Comparison of ENCODE assay signal across 26 mouse cellular contexts in genomic region chr9:82997765-82998500, GRCm38 (mm10). TPM values are rescaled to one million over a fixed set of nuclear protein-coding genes. Genes with fewer than 3 reads are reported as not detected.
DNase-seq lines count a peak whose midpoint lies in the region; ATAC-seq and TF ChIP-seq lines count a peak whose summit lies in the region.
"Had no signal": no experiment of that assay in that cellular context is flagged by ENCODE, and none has a peak within 500 bp of the region (broad histone marks: within the 10 kb centered on the region; RNA-seq: fewer than 3 reads in every experiment).

No protein-coding gene starts in this region.

- H3K36me3 ChIP-seq in forebrain, embryonic 14.5 days (ENCODE audit: control insufficient read depth, insufficient read depth, low read length): no peaks in the 10 kb centered on the region
- no peaks in the 10 kb centered on the region for H3K36me3 ChIP-seq in forebrain, embryonic 13.5 days (ENCODE audit: poor library complexity, severe bottlenecking)
- H3K36me3 ChIP-seq in limb, embryonic 14.5 days (ENCODE audit: control insufficient read depth, insufficient read depth, low read length): no peaks in the 10 kb centered on the region
- H3K36me3 ChIP-seq in limb, embryonic 10.5 days: no peaks in the 10 kb centered on the region
- H3K36me3 ChIP-seq: heart, embryonic 12.5 days; hindbrain, embryonic 13.5 days; limb, embryonic 13.5 days; liver, embryonic 13.5 days; neural tube, embryonic 13.5 days had no signal

- no peak for TF ChIP-seq POLR2A in limb, embryonic 14.5 days (IDR thresholded peaks at IDR 0.05; ENCODE audit: borderline replicate concordance, extremely low read depth, insufficient read depth, insufficient read length)
- TF ChIP-seq POLR2A in embryonic fibroblast, embryonic 13.5 days (IDR thresholded peaks at IDR 0.05; ENCODE audit: low read depth, low read length): no peak

- H3K27ac ChIP-seq in forebrain, embryonic 14.5 days (ENCODE audit: low read depth, low read length): no peak overlapping the region
- no peak overlapping the region for H3K27ac ChIP-seq in forebrain, embryonic 13.5 days
- no peak overlapping the region for H3K27ac ChIP-seq in limb, embryonic 14.5 days (replicated peaks; ENCODE audit: low read depth, low read length)
- no peak overlapping the region for H3K27ac ChIP-seq in limb, embryonic 10.5 days
- H3K27ac ChIP-seq in embryonic fibroblast, embryonic 13.5 days (ENCODE audit: insufficient read depth, low read length): peak overlapping the region; percentile 43; the same call in 1 of the 2 replicates
- H3K27ac ChIP-seq: heart, adult 2 months; hindbrain, embryonic 13.5 days; left cerebral cortex, adult 2 months; limb, embryonic 13.5 days; liver, embryonic 13.5 days; neural tube, embryonic 13.5 days had no signal

- ATAC-seq in forebrain, embryonic 14.5 days: no peak
- no peak for ATAC-seq in forebrain, embryonic 13.5 days
- no peak for ATAC-seq in limb, embryonic 14.5 days (ENCODE audit: low FRiP score, low read depth)
- ATAC-seq: forebrain, embryonic 16.5 days; inflammation-experienced regulatory T-cells, adult 6 months had no signal

- peak; percentile 41 for DNase-seq in forebrain, embryonic 14.5 days (ENCODE audit: low spot score)
- peak; percentile 13 for DNase-seq in limb, embryonic 14.5 days (ENCODE audit: low spot score)
- DNase-seq in limb, embryonic 10.5 days (ENCODE audit: low spot score): no peak
- DNase-seq in 3T3-L1 (ENCODE audit: low read depth, low spot score): peak; percentile 58
- DNase-seq in gastrocnemius, adult 18-20 months (ENCODE audit: low spot score): no peak
- DNase-seq in adrenal gland, postnatal 25 days: no peak
- DNase-seq: adrenal gland, adult 2 months; cerebellum, adult 2 months; cerebellum, postnatal 14 days; heart, adult 2 months; heart, postnatal 4 days; kidney, adult 8-10 months; kidney, postnatal 14 days; liver, embryonic 13.5 days; lung, adult 2 months; lung, postnatal 14 days; thymus, postnatal 14 days had no signal

- WGBS in forebrain, embryonic 14.5 days: 91% methylated on average over 2 of the region's 2 CpGs
- 91% methylated on average over 2 of the region's 2 CpGs for WGBS in forebrain, embryonic 13.5 days
- 76% methylated on average over 2 of the region's 2 CpGs for WGBS in limb, embryonic 14.5 days
- WGBS in limb, embryonic 10.5 days: 95% methylated on average over 2 of the region's 2 CpGs

- no peaks in the 10 kb centered on the region for H3K4me1 ChIP-seq in forebrain, embryonic 14.5 days (ENCODE audit: control insufficient read depth, insufficient read depth, low read length)
- H3K4me1 ChIP-seq in forebrain, embryonic 13.5 days: no peaks in the 10 kb centered on the region
- no peaks in the 10 kb centered on the region for H3K4me1 ChIP-seq in limb, embryonic 14.5 days (ENCODE audit: control insufficient read depth, insufficient read depth, low read length)
- H3K4me1 ChIP-seq in limb, embryonic 10.5 days: no peaks in the 10 kb centered on the region
- H3K4me1 ChIP-seq in embryonic fibroblast, embryonic 13.5 days (ENCODE audit: control insufficient read depth, insufficient read depth, low read length): peaks cover 3% of the 10 kb centered on the region; the same call in 1 of the 2 replicates
- H3K4me1 ChIP-seq: hindbrain, embryonic 13.5 days; limb, embryonic 13.5 days; liver, embryonic 13.5 days; neural tube, embryonic 13.5 days had no signal

- H3K27me3 ChIP-seq in forebrain, embryonic 14.5 days (replicated peaks; ENCODE audit: control insufficient read depth, insufficient read depth, low read length): no peaks in the 10 kb centered on the region
- no peaks in the 10 kb centered on the region for H3K27me3 ChIP-seq in forebrain, embryonic 13.5 days
- H3K27me3 ChIP-seq in limb, embryonic 14.5 days (ENCODE audit: control insufficient read depth, insufficient read depth, low read length): no peaks in the 10 kb centered on the region
- H3K27me3 ChIP-seq in limb, embryonic 10.5 days (ENCODE audit: low read depth, poor library complexity, severe bottlenecking): no peaks in the 10 kb centered on the region
- H3K27me3 ChIP-seq: heart, embryonic 12.5 days; hindbrain, embryonic 13.5 days; limb, embryonic 13.5 days; liver, embryonic 13.5 days; neural tube, embryonic 13.5 days had no signal

- no peak overlapping the region for H3K9ac ChIP-seq in forebrain, embryonic 14.5 days (ENCODE audit: low read length)
- H3K9ac ChIP-seq in forebrain, embryonic 13.5 days: no peak overlapping the region
- H3K9ac ChIP-seq in limb, embryonic 14.5 days (ENCODE audit: low read depth, low read length, severe bottlenecking): no peak overlapping the region
- H3K9ac ChIP-seq: heart, embryonic 12.5 days; hindbrain, embryonic 13.5 days; limb, embryonic 13.5 days; liver, embryonic 13.5 days; neural tube, embryonic 13.5 days had no signal

- H3K4me3 ChIP-seq in forebrain, embryonic 14.5 days (ENCODE audit: low read depth, low read length): no peak overlapping the region
- H3K4me3 ChIP-seq in forebrain, embryonic 13.5 days: no peak overlapping the region
- H3K4me3 ChIP-seq in limb, embryonic 14.5 days (replicated peaks; ENCODE audit: low read length): no peak overlapping the region
- no peak overlapping the region for H3K4me3 ChIP-seq in limb, embryonic 10.5 days
- no peak overlapping the region for H3K4me3 ChIP-seq in embryonic fibroblast, embryonic 13.5 days (ENCODE audit: insufficient read depth, low read length)
- H3K4me3 ChIP-seq: heart, adult 2 months; heart, embryonic 12.5 days; hindbrain, embryonic 13.5 days; left cerebral cortex, adult 2 months; limb, embryonic 13.5 days; liver, embryonic 13.5 days; neural tube, embryonic 13.5 days had no signal

- TF ChIP-seq CTCF in embryonic fibroblast, embryonic 13.5 days (IDR thresholded peaks at IDR 0.05; ENCODE audit: borderline replicate concordance, insufficient read depth, low read length): no peak

- H3K4me2 ChIP-seq in forebrain, embryonic 14.5 days (ENCODE audit: low read length): no peak overlapping the region
- no peak overlapping the region for H3K4me2 ChIP-seq in forebrain, embryonic 13.5 days
- no peak overlapping the region for H3K4me2 ChIP-seq in limb, embryonic 14.5 days (replicated peaks; ENCODE audit: low read depth, low read length, severe bottlenecking)
- H3K4me2 ChIP-seq: heart, embryonic 12.5 days; hindbrain, embryonic 13.5 days; limb, embryonic 13.5 days; liver, embryonic 13.5 days; neural tube, embryonic 13.5 days had no signal

- H3K9me3 ChIP-seq in forebrain, embryonic 14.5 days (replicated peaks; ENCODE audit: control insufficient read depth, low read length): no peaks in the 10 kb centered on the region
- no peaks in the 10 kb centered on the region for H3K9me3 ChIP-seq in forebrain, embryonic 13.5 days (replicated peaks)
- H3K9me3 ChIP-seq in limb, embryonic 14.5 days (ENCODE audit: control insufficient read depth, low read length): no peaks in the 10 kb centered on the region
- no peaks in the 10 kb centered on the region for H3K9me3 ChIP-seq in limb, embryonic 10.5 days (replicated peaks)
- H3K9me3 ChIP-seq: heart, embryonic 12.5 days; hindbrain, embryonic 13.5 days; limb, embryonic 13.5 days; liver, embryonic 13.5 days; neural tube, embryonic 13.5 days had no signal

RNA-seq across cellular contexts. Expression of gene Phip, which starts 22.6 kb away (rescaled TPM):
- polyA plus RNA-seq in forebrain, embryonic 14.5 days (2014; fragmentation: Nextera tagmentation; extraction: Ambion mirVana): 81.2 and 108 TPM in 2 replicates
- 160 and 163 TPM in 2 replicates for polyA plus RNA-seq in forebrain, embryonic 13.5 days (2015; fragmentation: Nextera tagmentation; extraction: Ambion mirVana)
- polyA plus RNA-seq in limb, embryonic 14.5 days (2012; rRNA removed): 16.3 and 16.9 TPM in 2 replicates
- 84.1 and 94.7 TPM in 2 replicates for polyA plus RNA-seq in limb, embryonic 14.5 days (2014; fragmentation: Nextera tagmentation; extraction: Ambion mirVana)
- 113 and 130 TPM in 2 replicates for polyA plus RNA-seq in limb, embryonic 10.5 days (2016; fragmentation: Nextera tagmentation; extraction: Ambion mirVana)
- polyA plus RNA-seq in embryonic fibroblast, embryonic 13.5 days (2011; ENCODE audit: insufficient read length, low read depth, missing spikeins): 51.2 and 66.6 TPM in 2 replicates
- total RNA-seq in gastrocnemius, adult 18-20 months (2021): 10 to 100 TPM; 21.4 to 25.7 TPM
- 90.6 and 92.7 TPM in 2 replicates for total RNA-seq in adrenal gland, postnatal 25 days (2021)

Comparison
In these comparisons a context has a peak if more than half of its experiments do, and no peak if none do; other contexts are left out.
1. DNase-seq: peak in forebrain, embryonic 14.5 days (single experiment), limb, embryonic 14.5 days (single experiment) and 3T3-L1 (single experiment); none in limb, embryonic 10.5 days (single experiment), gastrocnemius, adult 18-20 months (single experiment) and adrenal gland, postnatal 25 days (single experiment).